Mouse (Mus musculus) bone marrow, adult 2 months (tissue): ENCODE measurements around the gene Aebp1.

ENCODE experiments used
- CTCF ChIP-seq: fragments of 200-500 bp; IDR thresholded peaks from 2 replicates; pipeline ENCODE4 v1.5.1; 2011; ENCODE audit warnings: low read length, control low read depth; ENCODE audit not compliant: control insufficient read depth, insufficient read depth
- POLR2A ChIP-seq: fragments of 200-500 bp; IDR thresholded peaks from 2 replicates; pipeline ENCODE4 v1.6.1; 2011; ENCODE audit warnings: low read depth, mild to moderate bottlenecking, control low read depth, low read length, borderline replicate concordance; ENCODE audit not compliant: control insufficient read depth

- TF ChIP-seq POLR2A (no peak), CTCF (no peak)
Observed at GRCm38 (mm10) chr11:5915429-5916177, 53.9 kb downstream of the Aebp1 start.
